Mouse (Mus musculus) heart, postnatal 0 days (tissue): ENCODE measurements around the gene Ephb2.

Experiments
- CTCF ChIP-seq: IDR thresholded peaks from 2 replicates; pipeline ENCODE4 v1.5.1; 2016; ENCODE audit warnings: antibody characterized with exemption, control low read depth, low read depth
- EP300 ChIP-seq: IDR thresholded peaks from 2 replicates; pipeline ENCODE4 v1.6.1; 2016; ENCODE audit warnings: antibody characterized with exemption, low read depth

DNA sequence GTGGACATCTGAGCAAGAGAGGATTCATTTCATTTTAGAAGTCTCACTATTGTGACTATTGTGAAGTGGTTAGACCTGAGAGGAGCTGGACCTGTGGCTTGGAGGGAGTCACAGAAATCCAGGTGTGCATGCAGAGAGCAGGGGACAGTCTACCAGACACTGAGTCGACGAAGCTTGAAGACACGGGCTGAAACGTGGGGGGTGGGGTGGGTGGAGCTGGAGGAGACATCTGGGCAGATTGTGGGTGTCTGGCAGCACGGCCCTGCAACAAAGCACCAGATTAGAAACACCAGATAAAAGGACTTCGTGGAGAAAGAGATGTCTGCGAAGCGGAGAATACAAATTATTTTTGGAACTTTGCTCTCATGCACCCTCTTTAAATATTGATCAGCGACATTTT, 27.7 kb upstream of the Ephb2 start:
- no peak for TF ChIP-seq CTCF
- TF ChIP-seq EP300 = no peak
